Mouse (Mus musculus): Measurements from ENCODE around the gene Nav2. TPM values are rescaled to one million over a fixed set of nuclear protein-coding genes. Genes with fewer than 3 reads are reported as not detected.

The Nav2 gene
- polyA plus RNA-seq, 1 experiment: 46.2 TPM

GRCm38 (mm10) chr7:49152713-49153112 is 244.2 kb downstream of the Nav2 start:
- Histone ChIP-seq H3K4me1 (replicated peaks; ENCODE audit: control insufficient read depth, insufficient read depth, low read length) (no peaks in the 10 kb centered on the region), H3K27ac (ENCODE audit: control insufficient read depth, insufficient read depth, low read length) (no peak overlapping the region), H3K27me3 (ENCODE audit: control insufficient read depth, insufficient read depth, low read length) (no peaks in the 10 kb centered on the region), H3K4me3 (ENCODE audit: control insufficient read depth, insufficient read depth, low read length) (no peak overlapping the region), H3K36me3 (ENCODE audit: control insufficient read depth, insufficient read depth, low read length) (no peaks in the 10 kb centered on the region)
- 12% methylated on average over 9 of the region's 9 CpGs for WGBS
- no peak for DNase-seq
- no peak for TF ChIP-seq POLR2A (IDR thresholded peaks at IDR 0.05; ENCODE audit: control insufficient read depth, extremely low read depth, insufficient read depth, low read length, poor library complexity)
- no peak for TF ChIP-seq CTCF (IDR thresholded peaks at IDR 0.05; ENCODE audit: borderline replicate concordance, control insufficient read depth, extremely low read depth, insufficient read depth, low read length, poor library complexity)

GRCm38 (mm10) chr7:49158641-49159381 is 250.3 kb downstream of the Nav2 start:
- WGBS: 45% methylated on average over 12 of the region's 12 CpGs
- H3K36me3 ChIP-seq (ENCODE audit: control insufficient read depth, insufficient read depth, low read length): no peaks in the 10 kb centered on the region
- no peak overlapping the region for H3K4me3 ChIP-seq (ENCODE audit: control insufficient read depth, insufficient read depth, low read length)
- DNase-seq: no peak
- no peak for TF ChIP-seq POLR2A (IDR thresholded peaks at IDR 0.05; ENCODE audit: control insufficient read depth, extremely low read depth, insufficient read depth, low read length, poor library complexity)
- H3K27ac ChIP-seq (ENCODE audit: control insufficient read depth, insufficient read depth, low read length): no peak overlapping the region
- no peaks in the 10 kb centered on the region for H3K4me1 ChIP-seq (replicated peaks; ENCODE audit: control insufficient read depth, insufficient read depth, low read length)
- no peaks in the 10 kb centered on the region for H3K27me3 ChIP-seq (ENCODE audit: control insufficient read depth, insufficient read depth, low read length)

- Histone ChIP-seq H3K4me1 (replicated peaks; ENCODE audit: control insufficient read depth, insufficient read depth, low read length) (no peaks in the 10 kb centered on the region), H3K27ac (ENCODE audit: control insufficient read depth, insufficient read depth, low read length) (no peak overlapping the region), H3K4me3 (ENCODE audit: control insufficient read depth, insufficient read depth, low read length) (no peak overlapping the region), H3K36me3 (ENCODE audit: control insufficient read depth, insufficient read depth, low read length) (no peaks in the 10 kb centered on the region), H3K27me3 (ENCODE audit: control insufficient read depth, insufficient read depth, low read length) (no peaks in the 10 kb centered on the region)
- DNase-seq: no peak
- WGBS: 91% methylated on average over 18 of the region's 18 CpGs
- no peak for TF ChIP-seq POLR2A (IDR thresholded peaks at IDR 0.05; ENCODE audit: control insufficient read depth, extremely low read depth, insufficient read depth, low read length, poor library complexity)
Measured at GRCm38 (mm10) chr7:49159646-49160555, 251.4 kb downstream of the Nav2 start.

GRCm38 (mm10) chr7:49162079-49162478 is 253.6 kb downstream of the Nav2 start:
- Histone ChIP-seq H3K4me3 (ENCODE audit: control insufficient read depth, insufficient read depth, low read length) (no peak overlapping the region), H3K36me3 (ENCODE audit: control insufficient read depth, insufficient read depth, low read length) (no peaks in the 10 kb centered on the region), H3K27ac (ENCODE audit: control insufficient read depth, insufficient read depth, low read length) (no peak overlapping the region), H3K4me1 (replicated peaks; ENCODE audit: control insufficient read depth, insufficient read depth, low read length) (no peaks in the 10 kb centered on the region), H3K27me3 (ENCODE audit: control insufficient read depth, insufficient read depth, low read length) (no peaks in the 10 kb centered on the region)
- WGBS: 56% methylated on average over 9 of the region's 9 CpGs
- TF ChIP-seq POLR2A (IDR thresholded peaks at IDR 0.05; ENCODE audit: control insufficient read depth, extremely low read depth, insufficient read depth, low read length, poor library complexity): no peak
- TF ChIP-seq CTCF (IDR thresholded peaks at IDR 0.05; ENCODE audit: borderline replicate concordance, control insufficient read depth, extremely low read depth, insufficient read depth, low read length, poor library complexity): no peak
- DNase-seq: no peak

- 88% methylated on average over 11 of the region's 11 CpGs for WGBS
- Histone ChIP-seq H3K36me3 (ENCODE audit: control insufficient read depth, insufficient read depth, low read length) (no peaks in the 10 kb centered on the region), H3K27ac (ENCODE audit: control insufficient read depth, insufficient read depth, low read length) (no peak overlapping the region), H3K27me3 (ENCODE audit: control insufficient read depth, insufficient read depth, low read length) (no peaks in the 10 kb centered on the region), H3K4me3 (ENCODE audit: control insufficient read depth, insufficient read depth, low read length) (no peak overlapping the region), H3K4me1 (replicated peaks; ENCODE audit: control insufficient read depth, insufficient read depth, low read length) (no peaks in the 10 kb centered on the region)
- TF ChIP-seq CTCF (IDR thresholded peaks at IDR 0.05; ENCODE audit: borderline replicate concordance, control insufficient read depth, extremely low read depth, insufficient read depth, low read length, poor library complexity) (no peak), POLR2A (IDR thresholded peaks at IDR 0.05; ENCODE audit: control insufficient read depth, extremely low read depth, insufficient read depth, low read length, poor library complexity) (no peak)
- no peak for DNase-seq
Measured at GRCm38 (mm10) chr7:49163789-49164188, 255.3 kb downstream of the Nav2 start.

- no peaks in the 10 kb centered on the region for H3K36me3 ChIP-seq (ENCODE audit: control insufficient read depth, insufficient read depth, low read length)
- no peak overlapping the region for H3K27ac ChIP-seq (ENCODE audit: control insufficient read depth, insufficient read depth, low read length)
- WGBS: 93% methylated on average over 8 of the region's 8 CpGs
- H3K4me1 ChIP-seq (replicated peaks; ENCODE audit: control insufficient read depth, insufficient read depth, low read length): no peaks in the 10 kb centered on the region
- H3K4me3 ChIP-seq (ENCODE audit: control insufficient read depth, insufficient read depth, low read length): no peak overlapping the region
- no peak for TF ChIP-seq POLR2A (IDR thresholded peaks at IDR 0.05; ENCODE audit: control insufficient read depth, extremely low read depth, insufficient read depth, low read length, poor library complexity)
- TF ChIP-seq CTCF (IDR thresholded peaks at IDR 0.05; ENCODE audit: borderline replicate concordance, control insufficient read depth, extremely low read depth, insufficient read depth, low read length, poor library complexity): no peak
- DNase-seq: no peak
- H3K27me3 ChIP-seq (ENCODE audit: control insufficient read depth, insufficient read depth, low read length): no peaks in the 10 kb centered on the region
Measured at GRCm38 (mm10) chr7:49164868-49165267, 256.4 kb downstream of the Nav2 start.
